Mouse (Mus musculus) stomach, embryonic 14.5 days (tissue): ENCODE results near the gene Spg11. TPM values are rescaled to one million over a fixed set of nuclear protein-coding genes. Genes with fewer than 3 reads are reported as not detected.
A peak's percentile ranks its signal among the peaks of the same experiment; 100 is the strongest.

ENCODE experiments used
- ATAC-seq: fragments of 200-750 bp; cut with Nextera tagmentation; 2 replicates; pipeline ENCODE4 v1.8.0; 2017; ENCODE audit warnings: low read depth, moderate TSS enrichment; ENCODE audit not compliant: insufficient number of reproducible peaks, insufficient read depth, low FRiP score
- H3K27ac ChIP-seq: fragments of 300-500 bp; sonication (generic); 2 replicates; pipeline ENCODE4 v1.5.1; 2014; ENCODE audit warnings: mild to moderate bottlenecking, low read length, moderate library complexity, mixed read lengths
- H3K27me3 ChIP-seq: fragments of 300-500 bp; sonication (generic); 2 replicates; pipeline ENCODE4 v1.6.1; 2014; ENCODE audit warnings: low read length, control low read depth, mixed read lengths; ENCODE audit not compliant: control insufficient read depth, insufficient read depth
- H3K36me3 ChIP-seq: fragments of 300-500 bp; sonication (generic); 2 replicates; pipeline ENCODE4 v1.6.1; 2014; ENCODE audit warnings: mild to moderate bottlenecking, control low read depth, low read length, moderate library complexity, mixed read lengths; ENCODE audit not compliant: control insufficient read depth, insufficient read depth
- H3K4me1 ChIP-seq: fragments of 300-500 bp; sonication (generic); 2 replicates; pipeline ENCODE4 v1.6.1; 2014; ENCODE audit warnings: low read length, control low read depth, mixed read lengths; ENCODE audit not compliant: control insufficient read depth, insufficient read depth
- H3K4me2 ChIP-seq: fragments of 300-500 bp; sonication (generic); replicated peaks from 2 replicates; pipeline ENCODE4 v1.6.1; 2014; ENCODE audit warnings: low read depth, low read length, control low read depth
- H3K4me3 ChIP-seq: fragments of 300-500 bp; sonication (generic); 2 replicates; pipeline ENCODE4 v1.5.1; 2014; ENCODE audit warnings: low read depth, low read length, control low read depth
- H3K9ac ChIP-seq: fragments of 300-500 bp; sonication (generic); replicated peaks from 2 replicates; pipeline ENCODE4 v1.6.1; 2014; ENCODE audit warnings: low read depth, mild to moderate bottlenecking, control low read depth, low read length, moderate library complexity, mixed read lengths
- H3K9me3 ChIP-seq: fragments of 300-500 bp; sonication (generic); 2 replicates; pipeline ENCODE4 v1.6.1; 2016; ENCODE audit warnings: low read depth, low read length, control low read depth; ENCODE audit not compliant: control insufficient read depth
- WGBS: fragments of 180-500 bp; shearing (Covaris S2); extraction: QIAGEN DNeasy Blood & Tissue Kit; methylation state at CpG from one replicate; pipeline ENCODE4 v1.1.7; 2014; 5-methylcytosine and 5-hydroxymethylcytosine counted together
- polyA plus RNA-seq: library from polyadenylated mRNA; unstranded; fragments of >200 nt; fragmentation: Nextera tagmentation; extraction: Ambion mirVana; gene quantifications from 2 replicates; pipeline ENCODE4 v1.2.1, GENCODE M21; 2014

The Spg11 gene
- polyA plus RNA-seq = 14.6 and 15.5 TPM in 2 replicates

GRCm38 (mm10) chr2:122117961-122118958 is at the start of gene Spg11:
Gene Spg11 (minus strand): TSS chr2:122118386.
- Histone ChIP-seq H3K4me3 (peak within 1 kb of the TSS; percentile 75), H3K4me1 (0 out of 2 replicates have a peak, but pooled peaks cover 3% of the 10 kb centered on the region), H3K9me3 (no peaks in the 10 kb centered on the region), H3K27me3 (no peaks in the 10 kb centered on the region), H3K4me2 (peak within 1 kb of the TSS; percentile 46), H3K27ac (peak within 1 kb of the TSS; percentile 99), H3K9ac (peak within 1 kb of the TSS; percentile 80), H3K36me3 (peaks cover 10% of the 10 kb centered on the region)
- under 1% methylated on average over 47 of the region's 47 CpGs for WGBS
- peak; percentile 99 for ATAC-seq

DNA sequence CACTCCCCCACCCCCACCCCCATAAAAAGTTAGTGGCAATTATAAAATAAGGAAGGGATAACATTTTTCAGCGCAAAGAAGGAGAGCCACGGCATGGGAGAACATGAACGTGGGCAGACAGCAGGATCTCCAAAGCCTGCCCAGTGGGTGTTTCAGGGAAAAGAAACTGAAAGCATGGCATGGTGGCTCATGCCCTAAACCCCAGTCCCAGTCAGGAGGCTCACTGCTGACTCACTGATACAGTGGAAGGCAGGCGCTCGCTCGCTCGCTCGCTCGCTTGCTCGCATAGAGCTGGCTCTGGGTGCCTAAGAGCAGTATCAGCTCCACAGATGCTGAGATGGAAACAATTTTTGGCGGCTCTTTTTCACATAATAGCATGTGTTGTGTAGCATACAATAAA is 46.1 kb upstream of the Spg11 start:
- no peak for ATAC-seq
- Histone ChIP-seq H3K36me3 (no peaks in the 10 kb centered on the region), H3K27me3 (no peaks in the 10 kb centered on the region), H3K27ac (no peak overlapping the region; the same call in 1 of the 2 replicates), H3K4me1 (peaks cover 3% of the 10 kb centered on the region; the same call in 1 of the 2 replicates), H3K9ac (no peak overlapping the region), H3K4me3 (no peak overlapping the region), H3K4me2 (no peak overlapping the region), H3K9me3 (no peaks in the 10 kb centered on the region)
- WGBS = 83% methylated on average over 11 of the region's 11 CpGs

GRCm38 (mm10) chr2:122163430-122164195 is 45.4 kb upstream of the Spg11 start:
- WGBS = 68% methylated on average over 13 of the region's 13 CpGs
- H3K9me3 ChIP-seq = no peaks in the 10 kb centered on the region
- no peak overlapping the region for H3K4me3 ChIP-seq
- H3K4me2 ChIP-seq = no peak overlapping the region
- no peaks in the 10 kb centered on the region for H3K36me3 ChIP-seq
- no peak for ATAC-seq
- H3K9ac ChIP-seq = no peak overlapping the region
- peaks cover 7% of the 10 kb centered on the region; the same call in 1 of the 2 replicates for H3K4me1 ChIP-seq
- H3K27ac ChIP-seq = peak overlapping the region; percentile 3; the same call in 1 of the 2 replicates
- H3K27me3 ChIP-seq = no peaks in the 10 kb centered on the region

DNA sequence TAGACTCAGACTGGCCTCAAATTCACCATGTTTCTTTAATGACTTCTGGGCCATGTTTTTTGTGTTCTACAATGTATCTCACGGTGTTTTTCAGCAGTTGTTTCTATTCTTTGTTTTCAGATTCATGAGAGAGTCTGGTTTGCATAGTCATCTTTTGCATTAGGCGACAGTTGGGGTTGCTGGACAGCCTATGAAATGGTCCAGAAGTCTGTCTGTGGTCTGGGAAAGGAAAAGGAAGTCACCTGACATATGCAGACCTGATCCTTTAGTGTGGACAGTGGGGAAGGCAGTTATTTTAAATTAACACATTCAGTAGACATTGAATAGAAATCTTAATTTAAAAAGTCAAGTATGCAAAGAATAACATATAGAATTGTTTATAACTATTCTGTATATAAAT is 44.3 kb upstream of the Spg11 start:
- no peak overlapping the region for H3K27ac ChIP-seq
- no peaks in the 10 kb centered on the region for H3K36me3 ChIP-seq
- H3K9ac ChIP-seq = no peak overlapping the region
- H3K4me1 ChIP-seq = peaks cover 8% of the 10 kb centered on the region; the same call in 1 of the 2 replicates
- no peaks in the 10 kb centered on the region for H3K27me3 ChIP-seq
- 85% methylated on average over 2 of the region's 2 CpGs for WGBS
- no peak overlapping the region for H3K4me2 ChIP-seq
- no peak overlapping the region for H3K4me3 ChIP-seq
- no peaks in the 10 kb centered on the region for H3K9me3 ChIP-seq
- ATAC-seq = no peak

- WGBS = 42% methylated on average over 4 of the region's 4 CpGs
- Histone ChIP-seq H3K9me3 (no peaks in the 10 kb centered on the region), H3K9ac (no peak overlapping the region), H3K36me3 (no peaks in the 10 kb centered on the region), H3K4me3 (no peak overlapping the region), H3K27ac (no peak overlapping the region), H3K4me1 (peaks cover 8% of the 10 kb centered on the region; the same call in 1 of the 2 replicates), H3K27me3 (no peaks in the 10 kb centered on the region), H3K4me2 (no peak overlapping the region)
- no peak for ATAC-seq
These were observed 43.4 kb upstream of the Spg11 start for GRCm38 (mm10) chr2:122161542-122161941.

DNA sequence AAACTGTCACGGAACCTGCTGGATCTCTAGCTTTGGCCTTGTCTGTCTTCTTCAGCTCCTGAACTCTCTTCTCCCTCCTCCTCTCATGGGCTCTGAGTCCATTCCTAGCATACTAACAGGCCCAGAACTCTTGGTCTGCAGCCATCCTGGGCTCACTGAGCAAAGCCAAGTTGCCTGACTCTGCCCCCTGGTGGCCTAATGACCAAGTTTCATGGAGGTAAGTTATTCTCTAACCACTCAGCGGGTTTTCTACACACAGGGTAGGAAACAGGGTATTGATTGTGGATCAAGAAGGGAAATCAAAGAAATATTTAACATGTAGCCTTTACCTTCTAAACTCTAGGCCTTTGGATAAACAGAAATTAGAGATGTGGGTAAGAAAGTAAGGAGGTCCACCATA is 42.5 kb upstream of the Spg11 start, which contains the start of gene Trim69:
Trim69 (plus strand) TSS at position 21 of the 400 bp plus-strand sequence.
- WGBS = 48% methylated on average over 2 of the region's 2 CpGs
- Histone ChIP-seq H3K27me3 (no peaks in the 10 kb centered on the region), H3K4me3 (no peak within 1 kb of the TSS), H3K36me3 (no peaks in the 10 kb centered on the region), H3K9ac (no peak within 1 kb of the TSS), H3K4me1 (peaks cover 8% of the 10 kb centered on the region; the same call in 1 of the 2 replicates), H3K4me2 (no peak within 1 kb of the TSS), H3K27ac (no peak within 1 kb of the TSS), H3K9me3 (no peaks in the 10 kb centered on the region)
- ATAC-seq = peak; percentile 51; the same call in 1 of the 2 replicates

DNA sequence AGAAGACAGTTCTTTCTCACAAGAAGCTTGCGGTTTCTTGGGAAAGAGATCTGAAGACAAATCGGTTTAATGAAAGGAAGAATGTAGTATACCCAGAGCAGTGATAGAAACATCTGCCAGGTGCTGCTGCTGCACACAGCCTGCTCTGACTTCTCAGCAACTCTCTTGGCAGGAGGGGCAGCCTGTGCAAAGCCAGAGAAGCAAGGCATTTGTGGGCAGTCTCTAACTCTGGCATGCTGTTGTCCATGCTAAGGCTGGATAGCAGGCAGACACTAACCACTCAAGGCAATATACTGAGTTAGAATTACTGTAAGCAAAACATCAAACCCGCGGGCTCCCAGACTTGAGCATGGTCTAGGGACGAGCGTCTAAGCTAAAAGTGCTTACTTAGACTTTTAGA is 41.5 kb upstream of the Spg11 start:
- H3K36me3 ChIP-seq = no peaks in the 10 kb centered on the region
- H3K9ac ChIP-seq = no peak overlapping the region
- no peak overlapping the region for H3K27ac ChIP-seq
- no peak overlapping the region for H3K4me3 ChIP-seq
- H3K27me3 ChIP-seq = no peaks in the 10 kb centered on the region
- ATAC-seq = no peak
- H3K4me1 ChIP-seq = peaks cover 8% of the 10 kb centered on the region; the same call in 1 of the 2 replicates
- WGBS = 77% methylated on average over 6 of the region's 6 CpGs
- no peak overlapping the region for H3K4me2 ChIP-seq
- no peaks in the 10 kb centered on the region for H3K9me3 ChIP-seq

DNA sequence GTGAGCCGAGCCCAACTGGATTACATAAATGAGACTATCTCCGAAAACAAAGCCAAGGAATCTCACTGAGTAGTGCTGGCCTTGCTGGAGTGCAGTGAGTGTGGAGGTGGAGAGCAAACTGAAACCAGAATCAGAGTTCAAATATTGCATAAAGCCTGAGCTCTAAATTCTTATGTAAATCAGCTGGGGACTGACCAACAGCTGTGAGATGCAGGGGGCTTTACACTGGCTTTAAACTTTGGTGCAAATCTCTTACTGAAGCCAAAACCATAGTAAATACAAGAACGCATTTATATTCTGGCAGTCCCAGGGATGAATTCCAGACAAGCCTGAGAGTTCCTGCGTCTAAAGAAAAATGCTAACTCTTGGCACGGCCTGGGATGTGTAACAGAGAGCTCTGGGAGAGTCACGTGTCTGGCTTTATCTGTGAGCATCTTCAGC is 40.2 kb upstream of the Spg11 start:
- Histone ChIP-seq H3K27ac (peak overlapping the region; percentile 29; the same call in 1 of the 2 replicates), H3K9me3 (no peaks in the 10 kb centered on the region)
- peak; percentile 59; the same call in 1 of the 2 replicates for ATAC-seq

More for the DNA sequence above, 40.2 kb upstream of the Spg11 start:
- H3K27me3 ChIP-seq = no peaks in the 10 kb centered on the region
- no peak overlapping the region for H3K4me3 ChIP-seq
- no peak overlapping the region for H3K9ac ChIP-seq
- WGBS = 29% methylated on average over 6 of the region's 6 CpGs
- no peaks in the 10 kb centered on the region for H3K36me3 ChIP-seq
- H3K4me2 ChIP-seq = no peak overlapping the region
- peaks cover 8% of the 10 kb centered on the region; the same call in 1 of the 2 replicates for H3K4me1 ChIP-seq
